ENCODE assay signal across 19 mouse cellular contexts in the genomic region with DNA sequence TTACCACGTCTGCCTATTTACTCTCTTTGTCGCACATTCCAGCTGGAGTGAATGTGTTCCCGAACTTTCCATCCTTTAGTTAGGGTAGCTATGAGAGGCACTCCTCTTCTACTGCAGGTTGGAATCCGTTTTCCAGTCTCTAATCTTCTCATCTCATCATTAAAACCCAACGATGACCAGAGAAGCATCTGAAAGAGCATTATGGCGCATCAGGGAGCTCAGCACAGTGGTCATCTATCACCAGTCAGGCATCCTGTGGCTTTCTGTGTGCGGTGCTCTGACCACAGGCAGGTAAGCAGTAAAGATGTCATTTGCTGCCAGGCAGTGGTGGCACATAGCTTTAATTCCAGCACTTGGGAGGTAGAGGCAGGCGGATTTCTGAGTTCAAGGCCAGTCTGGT.
DNase-seq lines count a peak whose midpoint lies in the region; ATAC-seq lines count a peak whose summit lies in the region.
"Had no signal": no experiment of that assay in that cellular context is flagged by ENCODE, and none has a peak within 500 bp of the region (broad histone marks: within the 10 kb centered on the region; RNA-seq: fewer than 3 reads in every experiment).

No protein-coding gene starts in this region.

- no peaks in the 10 kb centered on the region for H3K36me3 ChIP-seq in heart, embryonic 11.5 days (ENCODE audit: control insufficient read depth, insufficient read depth, low read length)
- H3K36me3 ChIP-seq in midbrain, embryonic 11.5 days (ENCODE audit: control insufficient read depth, insufficient read depth, low read length) = no peaks in the 10 kb centered on the region
- no peaks in the 10 kb centered on the region for H3K36me3 ChIP-seq in midbrain, embryonic 14.5 days (ENCODE audit: control insufficient read depth, insufficient read depth, low read length)

- no peak overlapping the region for H3K27ac ChIP-seq in heart, embryonic 11.5 days (ENCODE audit: low read depth, low read length)
- H3K27ac ChIP-seq in midbrain, embryonic 11.5 days (ENCODE audit: low read depth, low read length) = no peak overlapping the region
- no peak overlapping the region for H3K27ac ChIP-seq in midbrain, embryonic 14.5 days (replicated peaks; ENCODE audit: low read depth, low read length)

- 81% methylated on average over 8 of the region's 8 CpGs for WGBS in heart, embryonic 11.5 days (ENCODE audit: insufficient replicate concordance)
- 89% methylated on average over 8 of the region's 8 CpGs for WGBS in midbrain, embryonic 11.5 days
- WGBS in midbrain, embryonic 14.5 days = 91% methylated on average over 8 of the region's 8 CpGs

- no peak overlapping the region for H3K4me3 ChIP-seq in heart, embryonic 11.5 days (ENCODE audit: low read depth, low read length)
- H3K4me3 ChIP-seq in midbrain, embryonic 11.5 days (ENCODE audit: low read depth, low read length) = no peak overlapping the region
- no peak overlapping the region for H3K4me3 ChIP-seq in midbrain, embryonic 14.5 days (replicated peaks; ENCODE audit: low read depth, low read length)

- no peaks in the 10 kb centered on the region for H3K9me3 ChIP-seq in heart, embryonic 11.5 days (replicated peaks; ENCODE audit: control insufficient read depth, low read length)
- H3K9me3 ChIP-seq in midbrain, embryonic 11.5 days (ENCODE audit: control insufficient read depth, low read length) = no peaks in the 10 kb centered on the region
- no peaks in the 10 kb centered on the region for H3K9me3 ChIP-seq in midbrain, embryonic 14.5 days (ENCODE audit: control insufficient read depth, low read length)
- H3K9me3 ChIP-seq: G1E had no signal

- no peak overlapping the region for H3K9ac ChIP-seq in heart, embryonic 11.5 days (ENCODE audit: low read depth, low read length)
- no peak overlapping the region for H3K9ac ChIP-seq in midbrain, embryonic 11.5 days (ENCODE audit: low read length)
- no peak overlapping the region for H3K9ac ChIP-seq in midbrain, embryonic 14.5 days (replicated peaks; ENCODE audit: low read length)

- H3K4me1 ChIP-seq in heart, embryonic 11.5 days (ENCODE audit: control insufficient read depth, insufficient read depth, low read length) = no peaks in the 10 kb centered on the region
- no peaks in the 10 kb centered on the region for H3K4me1 ChIP-seq in midbrain, embryonic 11.5 days (ENCODE audit: control insufficient read depth, insufficient read depth, low read length)
- H3K4me1 ChIP-seq in midbrain, embryonic 14.5 days (ENCODE audit: control insufficient read depth, insufficient read depth, low read length) = peaks cover 5% of the 10 kb centered on the region; the same call in 1 of the 2 replicates

- H3K4me2 ChIP-seq in heart, embryonic 11.5 days = no peak overlapping the region
- H3K4me2 ChIP-seq in midbrain, embryonic 11.5 days = no peak overlapping the region
- no peak overlapping the region for H3K4me2 ChIP-seq in midbrain, embryonic 14.5 days (ENCODE audit: low read length)

- ATAC-seq in heart, embryonic 11.5 days (replicated peaks; ENCODE audit: insufficient number of reproducible peaks, low FRiP score, low TSS enrichment) = no peak
- ATAC-seq in midbrain, embryonic 11.5 days (ENCODE audit: low FRiP score) = no peak
- no peak for ATAC-seq in midbrain, embryonic 14.5 days (ENCODE audit: low FRiP score, low TSS enrichment)
- ATAC-seq: activated CD4-positive, CD25-positive, alpha-beta regulatory T cell, adult 4 months; CD4-positive, CD25-positive, alpha-beta regulatory T cell, adult 4 months; Patski had no signal

- peak; percentile 74 for DNase-seq in heart, adult 11 months
- peak; percentile 69 for DNase-seq in midbrain, embryonic 11.5 days (ENCODE audit: low spot score, missing footprints)
- DNase-seq in midbrain, embryonic 14.5 days = no peak
- DNase-seq: adrenal gland, adult 2 months; adrenal gland, adult 8-10 months; adrenal gland, postnatal 10 days; adrenal gland, postnatal 14 days; adrenal gland, postnatal 25 days; adrenal gland, postnatal 36 days; B cell, adult 2 months; cerebellum, adult 11 months; cerebellum, adult 11-12 months; cerebellum, adult 18-20 months had no signal

- no peaks in the 10 kb centered on the region for H3K27me3 ChIP-seq in heart, embryonic 11.5 days (ENCODE audit: control insufficient read depth, insufficient read depth, low read length)
- no peaks in the 10 kb centered on the region for H3K27me3 ChIP-seq in midbrain, embryonic 11.5 days (ENCODE audit: control insufficient read depth, insufficient read depth, low read length)
- H3K27me3 ChIP-seq in midbrain, embryonic 14.5 days (ENCODE audit: control insufficient read depth, insufficient read depth, low read length) = no peaks in the 10 kb centered on the region
- H3K27me3 ChIP-seq: CH12.LX, Patski had no signal
